10 mouse cellular contexts compared by ENCODE assay signal in genomic region chr9:97055906-97056305, GRCm38 (mm10). TPM values are rescaled to one million over a fixed set of nuclear protein-coding genes. Genes with fewer than 3 reads are reported as not detected.
DNase-seq lines count a peak whose midpoint lies in the region; ATAC-seq lines count a peak whose summit lies in the region.
"Had no signal": no experiment of that assay in that cellular context is flagged by ENCODE, and none has a peak within 500 bp of the region (broad histone marks: within the 10 kb centered on the region; RNA-seq: fewer than 3 reads in every experiment).

No protein-coding gene starts in this region.

- H3K27me3 ChIP-seq in intestine, embryonic 16.5 days (replicated peaks; ENCODE audit: control insufficient read depth, insufficient read depth, low read length) = no peaks in the 10 kb centered on the region

- DNase-seq in gastrocnemius, postnatal 14 days = peak; percentile 47
- DNase-seq in gastrocnemius, postnatal 25 days = no peak
- DNase-seq in testis, postnatal 10 days (ENCODE audit: low spot score) = peak; percentile 41
- DNase-seq in testis, postnatal 14 days (ENCODE audit: low spot score) = no peak
- no peak for DNase-seq in thymus, postnatal 10 days (ENCODE audit: low spot score in 2 of 2)
- no peak for DNase-seq in right cerebral cortex, postnatal 25 days
- no peak for DNase-seq in urinary bladder, adult 2 months (ENCODE audit: low spot score)
- DNase-seq: cerebellum, adult 18-20 months; lung, postnatal 36 days had no signal

- no peaks in the 10 kb centered on the region for H3K36me3 ChIP-seq in intestine, embryonic 16.5 days (ENCODE audit: control insufficient read depth, insufficient read depth, low read length)

- peak; percentile 48; the same call in 1 of the 2 replicates for ATAC-seq in intestine, embryonic 16.5 days

- no peak overlapping the region for H3K9ac ChIP-seq in intestine, embryonic 16.5 days (ENCODE audit: low read depth, low read length)

- WGBS in intestine, embryonic 16.5 days = 56% methylated on average over 14 of the region's 14 CpGs

- 0 out of 2 replicates have a peak, but pooled peaks cover 5% of the 10 kb centered on the region for H3K4me1 ChIP-seq in intestine, embryonic 16.5 days (ENCODE audit: control insufficient read depth, insufficient read depth, low read length)

- H3K4me2 ChIP-seq in intestine, embryonic 16.5 days (ENCODE audit: low read depth, low read length) = no peak overlapping the region

- H3K27ac ChIP-seq in intestine, embryonic 16.5 days (ENCODE audit: low read length) = no peak overlapping the region

- H3K9me3 ChIP-seq in intestine, embryonic 16.5 days (ENCODE audit: control insufficient read depth, low read length) = no peaks in the 10 kb centered on the region

- intact Hi-C loops in gastrocnemius, postnatal 14 days (cut with DNase I; ENCODE audit: low total_unique reads) = no loop called here

- H3K4me3 ChIP-seq in intestine, embryonic 16.5 days (ENCODE audit: low read length) = no peak overlapping the region

RNA-seq across cellular contexts. Expression of gene Spsb4, which starts 37.3 kb away (rescaled TPM):
- total RNA-seq in gastrocnemius, postnatal 14 days (2021) = 1 to 10 TPM; 2.6 to 6.3 TPM
- total RNA-seq in gastrocnemius, postnatal 25 days (2021) = 1 to 10 TPM; 2.9 to 4.1 TPM
- polyA plus RNA-seq in intestine, embryonic 16.5 days (2015; fragmentation: Nextera tagmentation; extraction: Ambion mirVana) = 28.7 and 34.0 TPM in 2 replicates
- 0.41 and 0.60 TPM in 2 replicates for polyA plus RNA-seq in urinary bladder, adult 2 months (2012; rRNA removed)

RNA-seq across cellular contexts. Expression of gene Slc25a36, which starts 55.1 kb away (rescaled TPM):
- total RNA-seq in gastrocnemius, postnatal 14 days (2021) = 10 to 100 TPM; 34.0 to 37.2 TPM
- 10 to 100 TPM; 26.4 to 32.5 TPM for total RNA-seq in gastrocnemius, postnatal 25 days (2021)
- polyA plus RNA-seq in intestine, embryonic 16.5 days (2015; fragmentation: Nextera tagmentation; extraction: Ambion mirVana) = 45.1 and 49.4 TPM in 2 replicates
- polyA plus RNA-seq in urinary bladder, adult 2 months (2012; rRNA removed) = 56.2 and 59.7 TPM in 2 replicates

Comparison
In these comparisons a context has a peak if more than half of its experiments do, and no peak if none do; other contexts are left out.
1. DNase-seq: peak in gastrocnemius, postnatal 14 days (single experiment) and testis, postnatal 10 days (single experiment); none in gastrocnemius, postnatal 25 days (single experiment), testis, postnatal 14 days (single experiment), thymus, postnatal 10 days (0 of 2), right cerebral cortex, postnatal 25 days (single experiment) and urinary bladder, adult 2 months (single experiment).